Mouse (Mus musculus): ENCODE results near the gene Mfsd13b. TPM values are rescaled to one million over a fixed set of nuclear protein-coding genes. Genes with fewer than 3 reads are reported as not detected.

The Mfsd13b gene
- polyA plus RNA-seq, 1 experiment from 2014 or later: 0.15 TPM

GRCm38 (mm10) chr7:120982968-120983367, 659 bp downstream of the Mfsd13b start:
- 4% methylated on average over 7 of the region's 7 CpGs for WGBS (ENCODE audit: insufficient replicate concordance)
- Histone ChIP-seq H3K9me3 (replicated peaks) (no peaks in the 10 kb centered on the region), H3K27ac (replicated peaks) (peak overlapping the region; percentile 83), H3K27me3 (peaks cover 34% of the 10 kb centered on the region), H3K4me1 (replicated peaks) (peaks cover 25% of the 10 kb centered on the region), H3K9ac (peak overlapping the region; percentile 97), H3K4me3 (replicated peaks) (peak overlapping the region; percentile 85), H3K36me3 (replicated peaks) (peaks cover 6% of the 10 kb centered on the region; the same call in 1 of the 2 replicates), H3K4me2 (peak overlapping the region; percentile 93)
- no peak for ATAC-seq (ENCODE audit: insufficient read depth)

GRCm38 (mm10) chr7:120991191-120991590, 8.9 kb downstream of the Mfsd13b start:
- Histone ChIP-seq H3K9me3 (replicated peaks) (no peaks in the 10 kb centered on the region), H3K4me2 (no peak overlapping the region), H3K4me1 (replicated peaks) (no peaks in the 10 kb centered on the region), H3K27me3 (peaks cover 25% of the 10 kb centered on the region), H3K36me3 (replicated peaks) (no peaks in the 10 kb centered on the region), H3K4me3 (replicated peaks) (no peak overlapping the region), H3K27ac (replicated peaks) (no peak overlapping the region), H3K9ac (no peak overlapping the region)
- ATAC-seq (ENCODE audit: insufficient read depth): no peak
- 73% methylated on average over 8 of the region's 8 CpGs for WGBS (ENCODE audit: insufficient replicate concordance)

- Histone ChIP-seq H3K27ac (replicated peaks) (no peak overlapping the region), H3K36me3 (replicated peaks) (no peaks in the 10 kb centered on the region), H3K4me3 (replicated peaks) (no peak overlapping the region), H3K27me3 (peaks cover 1% of the 10 kb centered on the region; the same call in 1 of the 2 replicates), H3K4me1 (replicated peaks) (no peaks in the 10 kb centered on the region), H3K9me3 (replicated peaks) (no peaks in the 10 kb centered on the region), H3K4me2 (no peak overlapping the region), H3K9ac (no peak overlapping the region)
- WGBS (ENCODE audit: insufficient replicate concordance): 58% methylated on average over 2 of the region's 2 CpGs
- no peak for ATAC-seq (ENCODE audit: insufficient read depth)
Measured at GRCm38 (mm10) chr7:120999021-120999530, 16.8 kb downstream of the Mfsd13b start.

- Histone ChIP-seq H3K4me2 (no peak overlapping the region), H3K27me3 (no peaks in the 10 kb centered on the region), H3K9me3 (replicated peaks) (no peaks in the 10 kb centered on the region), H3K9ac (no peak overlapping the region), H3K4me3 (replicated peaks) (no peak overlapping the region), H3K36me3 (replicated peaks) (no peaks in the 10 kb centered on the region), H3K27ac (replicated peaks) (no peak overlapping the region), H3K4me1 (replicated peaks) (no peaks in the 10 kb centered on the region)
- no peak for ATAC-seq (ENCODE audit: insufficient read depth)
- whole genome bisulfite sequencing (ENCODE audit: insufficient replicate concordance): 41% methylated on average over 3 of the region's 3 CpGs
Measured at GRCm38 (mm10) chr7:121000065-121000822, 17.9 kb downstream of the Mfsd13b start.

GRCm38 (mm10) chr7:121001879-121002278, 19.6 kb downstream of the Mfsd13b start:
- Histone ChIP-seq H3K4me2 (no peak overlapping the region), H3K4me1 (replicated peaks) (no peaks in the 10 kb centered on the region), H3K36me3 (replicated peaks) (no peaks in the 10 kb centered on the region), H3K4me3 (replicated peaks) (no peak overlapping the region), H3K27me3 (no peaks in the 10 kb centered on the region), H3K9ac (no peak overlapping the region), H3K9me3 (replicated peaks) (no peaks in the 10 kb centered on the region), H3K27ac (replicated peaks) (no peak overlapping the region)
- no peak for ATAC-seq (ENCODE audit: insufficient read depth)
- WGBS (ENCODE audit: insufficient replicate concordance): 67% methylated on average over 3 of the region's 3 CpGs

GRCm38 (mm10) chr7:121002407-121002928, 20.2 kb downstream of the Mfsd13b start:
- Histone ChIP-seq H3K27me3 (no peaks in the 10 kb centered on the region), H3K4me2 (no peak overlapping the region), H3K36me3 (replicated peaks) (no peaks in the 10 kb centered on the region), H3K4me1 (replicated peaks) (no peaks in the 10 kb centered on the region), H3K4me3 (replicated peaks) (no peak overlapping the region), H3K9ac (no peak overlapping the region), H3K27ac (replicated peaks) (no peak overlapping the region), H3K9me3 (replicated peaks) (no peaks in the 10 kb centered on the region)
- 79% methylated on average over 5 of the region's 5 CpGs for WGBS (ENCODE audit: insufficient replicate concordance)
- ATAC-seq (ENCODE audit: insufficient read depth): no peak

- ATAC-seq (ENCODE audit: insufficient read depth): 0 out of 2 replicates have a peak, but pooled peaks have one; percentile 37
- no peak overlapping the region for H3K27ac ChIP-seq (replicated peaks)
- 57% methylated on average over 4 of the region's 4 CpGs for WGBS (ENCODE audit: insufficient replicate concordance)
- no peak overlapping the region for H3K9ac ChIP-seq
- no peaks in the 10 kb centered on the region for H3K4me1 ChIP-seq (replicated peaks)
- no peak overlapping the region for H3K4me2 ChIP-seq
- no peaks in the 10 kb centered on the region for H3K9me3 ChIP-seq (replicated peaks)
- no peaks in the 10 kb centered on the region for H3K36me3 ChIP-seq (replicated peaks)
- no peaks in the 10 kb centered on the region for H3K27me3 ChIP-seq
- H3K4me3 ChIP-seq (replicated peaks): no peak overlapping the region
Measured at GRCm38 (mm10) chr7:121003793-121004418, 21.6 kb downstream of the Mfsd13b start.

- no peaks in the 10 kb centered on the region for H3K4me1 ChIP-seq (replicated peaks)
- no peak for ATAC-seq (ENCODE audit: insufficient read depth)
- H3K27me3 ChIP-seq: peaks cover 13% of the 10 kb centered on the region
- no peaks in the 10 kb centered on the region for H3K36me3 ChIP-seq (replicated peaks)
- H3K4me2 ChIP-seq: no peak overlapping the region
- no peaks in the 10 kb centered on the region for H3K9me3 ChIP-seq (replicated peaks)
- no peak overlapping the region for H3K4me3 ChIP-seq (replicated peaks)
- H3K9ac ChIP-seq: no peak overlapping the region
- 65% methylated on average over 10 of the region's 10 CpGs for WGBS (ENCODE audit: insufficient replicate concordance)
- H3K27ac ChIP-seq (replicated peaks): no peak overlapping the region
Measured at GRCm38 (mm10) chr7:121011794-121012689, 29.7 kb downstream of the Mfsd13b start.

- Histone ChIP-seq H3K4me3 (replicated peaks) (no peak overlapping the region), H3K9ac (no peak overlapping the region), H3K4me1 (replicated peaks) (no peaks in the 10 kb centered on the region), H3K4me2 (no peak overlapping the region), H3K27me3 (peaks cover 15% of the 10 kb centered on the region), H3K9me3 (replicated peaks) (no peaks in the 10 kb centered on the region), H3K27ac (replicated peaks) (no peak overlapping the region), H3K36me3 (replicated peaks) (no peaks in the 10 kb centered on the region)
- 72% methylated on average over 10 of the region's 10 CpGs for WGBS (ENCODE audit: insufficient replicate concordance)
- ATAC-seq (ENCODE audit: insufficient read depth): no peak
Measured at GRCm38 (mm10) chr7:121014486-121014885, 32.2 kb downstream of the Mfsd13b start.

GRCm38 (mm10) chr7:121018778-121019177, 36.5 kb downstream of the Mfsd13b start:
- H3K36me3 ChIP-seq (replicated peaks): no peaks in the 10 kb centered on the region
- H3K9ac ChIP-seq: no peak overlapping the region
- H3K4me3 ChIP-seq (replicated peaks): no peak overlapping the region
- no peaks in the 10 kb centered on the region for H3K4me1 ChIP-seq (replicated peaks)
- no peak for ATAC-seq (ENCODE audit: insufficient read depth)
- H3K4me2 ChIP-seq: no peak overlapping the region
- peaks cover 22% of the 10 kb centered on the region; the same call in 1 of the 2 replicates for H3K27me3 ChIP-seq
- H3K27ac ChIP-seq (replicated peaks): no peak overlapping the region
- H3K9me3 ChIP-seq (replicated peaks): no peaks in the 10 kb centered on the region
- 60% methylated on average over 3 of the region's 3 CpGs for WGBS (ENCODE audit: insufficient replicate concordance)
